Mouse (Mus musculus): ENCODE measurements around the gene Atxn3.
"Not testable (repeated sequence)": the region's sequence is repeated elsewhere in the genome, so short reads cannot be mapped to it uniquely, and the experiment has no call there.

Gene Atxn3

GRCm38 (mm10) chr12:101957079-101957941 lies 736 bp downstream of the Atxn3 start:
- DNase-seq = no peak

DNA sequence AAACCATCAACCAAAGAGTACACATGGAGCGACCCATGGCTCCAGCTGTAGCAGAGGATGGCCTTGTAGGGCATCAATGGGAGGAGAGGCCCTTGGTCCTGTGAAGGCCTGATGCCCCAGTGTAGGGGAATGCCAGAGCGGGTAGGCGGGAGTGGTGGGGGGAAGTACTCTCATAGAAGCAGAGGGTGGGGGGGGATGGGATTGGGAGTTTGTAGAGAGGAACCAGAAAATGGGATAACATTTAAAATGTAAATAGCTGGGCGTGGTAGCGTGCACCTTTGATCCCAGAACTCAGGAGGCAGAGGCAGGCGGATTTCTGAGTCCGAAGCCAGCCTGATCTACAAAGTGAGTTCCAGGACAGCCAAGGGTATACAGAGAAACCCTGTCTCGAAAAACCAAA lies 2.2 kb downstream of the Atxn3 start:
- not testable (repeated sequence) for DNase-seq

GRCm38 (mm10) chr12:101948801-101949200 lies 9.2 kb downstream of the Atxn3 start:
- peak; percentile 4 to 6 for DNase-seq

DNA sequence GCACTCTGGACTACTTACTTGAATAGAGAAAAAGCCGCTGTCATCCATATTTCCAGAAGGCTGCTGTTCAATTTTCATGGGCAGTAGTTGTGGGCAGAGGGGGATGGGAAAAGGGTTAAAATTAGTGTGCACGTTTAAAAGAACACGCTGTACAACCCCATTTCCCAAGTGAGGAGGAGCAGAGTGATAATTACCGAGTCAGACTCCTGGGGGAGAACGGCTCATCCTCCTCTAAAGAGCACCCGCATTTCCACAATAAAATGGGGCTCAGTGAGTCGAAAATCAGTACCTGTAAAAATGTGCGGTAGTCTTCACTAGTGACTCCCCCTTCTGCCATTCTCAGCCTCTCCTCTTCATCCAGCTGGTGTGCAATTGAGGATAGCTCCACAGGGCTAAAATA lies 10.1 kb downstream of the Atxn3 start:
- DNase-seq = no peak

GRCm38 (mm10) chr12:101937572-101937971 lies 20.5 kb downstream of the Atxn3 start:
- peak in 1 of 2 experiments; percentile 8 for DNase-seq

- DNase-seq = no peak
These were observed 22.8 kb downstream of the Atxn3 start for GRCm38 (mm10) chr12:101935223-101935622.

DNA sequence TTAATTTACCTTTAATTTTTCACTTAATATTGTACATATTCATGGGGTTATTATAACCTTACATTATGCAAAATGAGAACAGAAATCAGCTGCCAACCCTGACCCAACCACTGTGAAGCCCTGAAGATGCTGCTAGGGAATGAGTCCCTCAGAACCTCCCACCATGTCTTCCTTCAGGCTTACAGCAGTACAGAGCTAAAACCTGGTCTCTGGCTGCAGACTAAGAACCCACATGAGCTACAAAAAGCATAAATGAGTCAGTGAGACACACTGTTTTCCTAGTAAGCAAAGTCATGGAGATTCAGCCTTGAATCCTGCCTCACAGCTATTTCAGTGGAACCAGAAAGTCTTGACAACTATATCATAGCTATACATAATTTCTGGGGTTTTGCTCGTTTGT lies 29.6 kb downstream of the Atxn3 start:
- DNase-seq = no peak

- DNase-seq = no peak
These were observed 35.7 kb downstream of the Atxn3 start for GRCm38 (mm10) chr12:101922313-101922712.

DNA sequence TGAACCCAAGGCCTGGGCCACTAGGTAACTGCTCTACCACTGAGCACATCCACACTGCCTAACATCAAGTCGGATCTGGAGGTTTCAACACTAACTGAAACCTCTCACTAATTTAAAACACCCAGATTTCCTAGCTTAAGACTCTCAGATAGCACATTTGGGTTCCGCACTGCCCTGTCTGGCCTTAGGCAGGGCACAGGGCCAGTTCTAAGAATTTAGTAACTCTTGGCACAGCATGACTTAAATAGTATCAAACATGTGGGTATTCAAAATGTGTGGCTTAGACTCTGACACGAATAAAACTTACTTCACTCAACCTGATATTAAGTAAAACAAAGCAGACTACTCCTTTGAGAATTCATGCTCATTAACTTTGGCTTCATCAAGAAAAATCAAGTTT lies 38.2 kb downstream of the Atxn3 start:
- DNase-seq = no peak

GRCm38 (mm10) chr12:101917165-101917564 lies 40.9 kb downstream of the Atxn3 start:
- no peak for DNase-seq

- DNase-seq = peak; percentile 95 to 96
These were observed 45.2 kb downstream of the Atxn3 start, which contains the start of gene Trip11 for GRCm38 (mm10) chr12:101912626-101913490. TSS of gene Trip11 (minus strand) at chr12:101913267.

DNA sequence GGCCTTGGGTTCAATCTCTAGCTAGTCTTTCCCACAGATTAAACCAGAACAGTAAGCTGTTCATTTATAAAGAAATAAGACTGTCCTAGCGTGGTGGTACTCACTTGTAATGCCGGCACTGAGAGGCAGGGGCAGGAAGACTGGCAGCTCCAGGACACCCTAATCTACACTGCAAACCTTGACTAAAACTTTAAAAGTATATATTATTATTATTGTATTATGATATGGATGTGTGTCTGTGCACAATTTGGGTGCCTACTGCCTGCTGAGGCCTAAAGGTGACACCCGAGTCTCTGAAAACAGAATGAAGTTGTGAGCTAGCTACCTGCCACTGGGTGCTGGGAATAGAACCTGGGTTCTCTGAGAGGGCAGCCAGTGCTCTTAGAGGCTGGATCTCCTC lies 46.7 kb downstream of the Atxn3 start:
- DNase-seq = no peak

DNA sequence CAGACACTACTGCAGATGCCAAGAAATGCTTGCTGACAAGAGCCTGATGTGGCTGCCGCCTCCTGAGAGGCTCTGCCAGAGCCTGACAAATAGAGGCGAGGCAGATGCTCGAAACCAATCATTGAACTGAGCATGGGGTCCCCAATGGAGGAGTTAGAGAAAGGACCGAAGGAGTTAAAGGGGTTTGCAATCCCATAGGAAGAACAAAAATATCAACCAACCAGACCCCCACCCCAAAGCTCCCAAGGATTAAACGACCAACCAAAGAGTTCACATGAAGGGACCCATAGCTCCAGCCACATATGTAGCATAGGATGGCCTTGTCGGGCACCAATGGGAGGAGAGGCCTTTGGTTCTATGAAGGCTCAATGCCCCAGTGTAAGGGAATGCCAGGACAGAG lies 47.7 kb downstream of the Atxn3 start:
- DNase-seq = no peak

GRCm38 (mm10) chr12:101905817-101906216 lies 52.2 kb downstream of the Atxn3 start:
- DNase-seq = no peak

DNA sequence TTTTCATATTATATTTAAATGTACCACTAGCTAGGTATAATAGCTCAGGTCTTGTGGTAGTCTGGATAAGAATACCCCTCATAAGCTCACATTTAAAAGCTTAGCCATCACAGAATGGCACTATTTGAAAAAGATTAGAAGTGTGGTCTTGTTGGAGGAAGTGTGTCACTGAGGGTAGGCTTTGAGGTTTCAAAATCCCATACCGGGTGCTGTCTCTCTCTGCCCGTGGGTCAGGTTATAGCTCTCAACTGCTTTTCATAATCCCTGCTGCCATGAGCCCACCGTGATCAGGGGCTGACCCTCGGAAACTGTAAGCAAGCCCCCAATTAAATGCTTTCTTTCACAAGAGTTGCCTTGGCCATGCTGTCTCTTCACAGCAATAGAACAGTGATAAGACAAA lies 53.1 kb downstream of the Atxn3 start:
- no peak for DNase-seq

DNA sequence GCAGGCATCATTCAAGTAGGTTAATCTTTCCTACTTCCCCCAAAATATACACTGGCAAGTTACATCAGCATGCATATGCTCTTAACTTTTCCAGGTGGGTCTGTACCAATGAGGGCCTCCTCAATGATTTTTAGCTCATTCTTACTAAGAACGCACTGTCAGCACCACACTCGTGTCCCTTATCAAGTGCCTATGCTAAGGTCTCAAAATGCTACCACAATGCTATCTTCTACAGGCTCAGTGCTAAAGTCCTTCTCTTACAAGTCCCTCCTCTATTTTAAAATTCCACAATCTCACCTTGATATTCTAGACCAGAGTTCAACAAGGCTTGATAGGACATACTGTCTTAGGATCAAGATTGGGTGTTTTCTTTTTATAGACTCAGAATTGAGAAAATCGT lies 53.9 kb downstream of the Atxn3 start:
- DNase-seq = no peak

- DNase-seq = no peak
These were observed 58.3 kb downstream of the Atxn3 start for GRCm38 (mm10) chr12:101899671-101900245.

GRCm38 (mm10) chr12:101898966-101899365 lies 59.1 kb downstream of the Atxn3 start:
- no peak for DNase-seq

- DNase-seq = no peak
These were observed 60.9 kb downstream of the Atxn3 start for GRCm38 (mm10) chr12:101897113-101897512.

DNA sequence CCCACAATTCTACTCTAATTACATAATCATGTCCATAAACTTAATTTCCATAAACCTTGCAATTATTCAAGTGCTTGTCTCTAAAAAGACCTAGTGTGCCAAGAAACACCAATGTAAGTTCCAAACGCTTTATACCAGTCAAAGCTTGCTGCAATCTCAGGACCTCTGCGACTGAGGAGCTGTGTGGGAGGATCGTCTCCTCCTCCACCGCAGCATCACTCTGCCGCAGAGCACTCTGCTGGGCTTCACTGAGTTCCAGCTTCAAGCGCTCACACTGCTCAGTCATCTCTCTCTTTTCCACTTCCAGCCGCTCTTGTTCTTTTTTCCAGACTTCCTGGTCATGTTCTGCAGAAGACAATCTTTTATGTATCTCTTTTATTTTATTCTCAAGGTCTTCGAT lies 64.8 kb downstream of the Atxn3 start:
- no peak for DNase-seq

GRCm38 (mm10) chr12:101892832-101893231 lies 65.2 kb downstream of the Atxn3 start:
- no peak for DNase-seq

- DNase-seq = no peak
These were observed 67.0 kb downstream of the Atxn3 start for GRCm38 (mm10) chr12:101891066-101891465.

GRCm38 (mm10) chr12:101889351-101889750 lies 68.7 kb downstream of the Atxn3 start:
- peak; percentile 45 to 58 for DNase-seq
